Mouse (Mus musculus) testis, postnatal 14 days (tissue): Measurements from ENCODE around the gene Naa80.
A peak's percentile ranks its signal among the peaks of the same experiment; 100 is the strongest.

Experiments
- DNase-seq: peaks from one replicate; pipeline ENCODE4 v3.0.0; 2021; ENCODE audit warnings: low spot score

The Naa80 gene

GRCm38 (mm10) chr9:107618778-107619545 lies 40.3 kb downstream of the Naa80 start:
- DNase-seq, result no peak

- no peak for DNase-seq
These were observed 40.8 kb downstream of the Naa80 start for GRCm38 (mm10) chr9:107619546-107619879.

- DNase-seq, result no peak
These were observed 42.3 kb downstream of the Naa80 start for GRCm38 (mm10) chr9:107620954-107621353.

GRCm38 (mm10) chr9:107624539-107624938 lies 45.9 kb downstream of the Naa80 start:
- no peak for DNase-seq

- DNase-seq, result no peak
These were observed 46.3 kb downstream of the Naa80 start for GRCm38 (mm10) chr9:107624951-107625350.

- no peak for DNase-seq
These were observed 46.9 kb downstream of the Naa80 start for GRCm38 (mm10) chr9:107625351-107626128.

- DNase-seq, result no peak
These were observed 47.6 kb downstream of the Naa80 start for GRCm38 (mm10) chr9:107626158-107626843.

- peak; percentile 63 for DNase-seq
These were observed 48.2 kb downstream of the Naa80 start for GRCm38 (mm10) chr9:107626844-107627277.

GRCm38 (mm10) chr9:107627387-107628255 lies 48.9 kb downstream of the Naa80 start:
- peak; percentile 64 for DNase-seq

- no peak for DNase-seq
These were observed 50.2 kb downstream of the Naa80 start for GRCm38 (mm10) chr9:107628721-107629410.

- DNase-seq, result no peak
These were observed 50.7 kb downstream of the Naa80 start for GRCm38 (mm10) chr9:107629411-107629730.

GRCm38 (mm10) chr9:107629901-107630425 lies 51.3 kb downstream of the Naa80 start:
- DNase-seq, result no peak

GRCm38 (mm10) chr9:107630576-107630975 lies 51.9 kb downstream of the Naa80 start:
- peak; percentile 58 for DNase-seq

- no peak for DNase-seq
These were observed 52.7 kb downstream of the Naa80 start for GRCm38 (mm10) chr9:107631311-107631826.

- no peak for DNase-seq
These were observed 53.2 kb downstream of the Naa80 start for GRCm38 (mm10) chr9:107631861-107632260.

- DNase-seq, result peak; percentile 59
These were observed 53.8 kb downstream of the Naa80 start for GRCm38 (mm10) chr9:107632478-107632877.

- DNase-seq, result peak; percentile 78
These were observed 54.5 kb downstream of the Naa80 start for GRCm38 (mm10) chr9:107633091-107633660.
